Mouse (Mus musculus): ENCODE measurements around the gene Misp.

The Misp gene

DNA sequence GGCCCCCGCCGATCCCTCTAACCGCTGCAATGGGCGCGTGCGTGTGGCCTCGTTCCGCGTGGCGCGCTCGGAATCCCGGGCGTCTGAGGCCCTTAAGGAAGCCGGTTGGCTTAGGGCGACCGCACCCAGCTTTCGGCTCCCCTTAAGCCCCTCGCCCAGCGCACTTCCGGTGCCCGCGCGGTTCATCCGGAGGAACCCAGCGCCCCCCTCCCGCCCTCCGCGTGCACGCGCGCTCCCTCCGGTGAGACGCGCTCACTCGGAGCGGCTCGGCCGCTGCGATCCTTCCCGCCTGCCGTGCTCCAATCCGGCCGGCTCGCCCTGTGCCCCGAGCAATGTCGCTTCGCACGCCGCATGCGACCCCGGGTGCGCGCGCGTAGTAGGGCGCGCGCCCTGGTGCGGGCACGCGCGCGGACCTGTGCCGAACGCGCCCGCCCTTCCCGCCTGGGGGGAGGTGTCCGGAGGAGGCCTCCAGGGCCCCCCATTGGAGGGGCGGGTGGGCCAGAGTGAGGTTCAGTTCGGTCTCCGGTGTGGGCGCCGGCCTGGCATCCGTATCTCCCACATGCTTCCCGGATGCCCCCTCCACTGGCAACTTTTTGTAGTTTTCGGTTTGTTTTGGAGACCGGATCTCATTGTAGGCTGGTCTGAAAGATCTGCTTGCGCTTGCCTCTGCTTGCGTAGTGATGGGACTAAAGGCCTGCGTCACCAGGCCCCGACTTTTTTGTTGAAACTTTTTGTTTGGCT, 34.2 kb downstream of the Misp start:
- ATAC-seq (ENCODE audit: low TSS enrichment): peak; percentile 2; the same call in 1 of the 2 replicates

DNA sequence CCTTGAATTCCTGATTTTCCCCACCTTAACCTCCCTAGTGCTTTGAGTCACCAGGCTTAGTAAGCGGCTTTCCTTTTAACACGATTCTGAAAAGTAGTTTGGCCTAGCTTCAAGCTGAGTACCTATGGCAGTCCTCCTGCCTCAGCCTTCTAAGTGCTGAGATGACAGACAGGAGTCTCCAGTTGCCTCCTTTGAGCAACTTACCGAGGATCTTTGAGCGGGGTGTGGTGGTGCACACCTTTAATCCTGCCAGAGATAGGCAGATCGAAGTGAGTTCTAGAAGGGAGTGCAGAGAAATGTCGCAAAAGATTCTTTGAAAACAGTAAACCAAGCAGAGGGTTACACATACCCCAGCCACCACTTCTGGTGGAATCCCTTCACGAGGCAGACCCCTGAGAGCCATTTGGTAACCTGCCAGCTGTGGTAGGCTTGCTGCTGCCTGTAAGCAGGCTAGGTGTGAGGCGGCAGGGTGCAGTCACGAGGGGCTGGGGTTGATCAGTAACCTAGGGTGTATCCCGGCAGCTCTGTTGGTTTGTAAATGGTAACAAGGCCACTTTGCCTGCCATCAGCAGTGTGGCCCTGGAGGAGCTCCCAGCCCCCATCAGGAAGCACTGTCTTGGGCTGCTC, 34.9 kb downstream of the Misp start:
- ATAC-seq (ENCODE audit: low TSS enrichment): no peak

DNA sequence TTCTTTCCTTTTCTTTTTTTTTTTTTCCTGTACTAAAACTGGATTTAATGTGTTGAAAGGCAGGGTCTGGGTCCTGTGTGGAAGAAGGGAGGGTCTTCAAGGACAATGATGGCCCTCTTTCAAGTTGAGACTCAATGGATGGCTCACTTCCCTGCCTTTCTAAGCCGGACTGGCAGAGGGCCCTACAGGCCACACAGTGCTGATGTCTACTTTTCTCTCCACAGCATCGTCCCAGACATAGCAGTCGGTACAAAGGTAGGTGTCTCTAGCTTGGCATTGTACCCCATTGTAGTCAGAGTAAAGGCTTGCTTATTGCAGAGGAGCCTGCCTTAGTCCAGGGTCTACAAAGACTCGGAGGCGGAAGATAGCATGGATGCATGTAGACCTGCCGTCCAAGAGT, 35.5 kb downstream of the Misp start:
- ATAC-seq (ENCODE audit: low TSS enrichment): no peak

DNA sequence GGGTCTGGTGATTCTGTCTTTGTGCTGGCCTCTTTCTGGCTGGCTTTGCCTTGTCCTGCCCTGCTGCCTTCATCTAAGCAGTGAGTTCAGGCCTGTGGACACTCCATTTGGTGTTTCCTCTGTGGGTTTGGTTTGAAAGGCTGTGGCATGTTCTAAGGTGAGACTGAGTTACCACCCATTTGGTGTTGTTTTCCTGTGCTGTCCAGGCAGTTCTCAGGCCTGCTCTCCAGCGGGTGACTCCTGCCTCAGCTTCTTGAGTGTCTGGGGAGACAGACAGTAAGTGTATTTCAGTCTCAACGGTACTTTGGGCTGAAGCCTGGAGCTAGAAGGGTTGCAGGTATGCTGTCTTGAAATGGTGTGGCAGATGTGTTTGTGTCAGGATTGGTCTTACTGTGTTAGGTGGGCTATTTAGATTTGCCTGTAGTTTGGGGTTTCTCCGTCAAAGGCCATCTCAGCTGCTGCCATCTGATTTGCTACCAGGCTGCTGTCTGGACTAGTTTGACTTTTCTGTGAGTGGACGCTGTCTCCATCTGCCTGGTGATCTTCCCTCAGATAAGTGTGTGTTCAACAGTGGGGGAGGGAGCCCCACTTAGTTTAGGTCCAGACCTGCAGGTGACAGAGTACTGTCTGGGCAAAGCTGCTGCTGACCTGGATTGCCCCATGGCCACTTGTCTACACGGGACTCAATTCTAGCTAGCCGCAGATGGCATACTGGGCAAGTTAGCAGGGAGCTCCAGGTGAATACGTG, 36.1 kb downstream of the Misp start:
- no peak for ATAC-seq (ENCODE audit: low TSS enrichment)

GRCm38 (mm10) chr10:79857452-79857811, 36.6 kb downstream of the Misp start:
- ATAC-seq (ENCODE audit: low TSS enrichment): no peak

DNA sequence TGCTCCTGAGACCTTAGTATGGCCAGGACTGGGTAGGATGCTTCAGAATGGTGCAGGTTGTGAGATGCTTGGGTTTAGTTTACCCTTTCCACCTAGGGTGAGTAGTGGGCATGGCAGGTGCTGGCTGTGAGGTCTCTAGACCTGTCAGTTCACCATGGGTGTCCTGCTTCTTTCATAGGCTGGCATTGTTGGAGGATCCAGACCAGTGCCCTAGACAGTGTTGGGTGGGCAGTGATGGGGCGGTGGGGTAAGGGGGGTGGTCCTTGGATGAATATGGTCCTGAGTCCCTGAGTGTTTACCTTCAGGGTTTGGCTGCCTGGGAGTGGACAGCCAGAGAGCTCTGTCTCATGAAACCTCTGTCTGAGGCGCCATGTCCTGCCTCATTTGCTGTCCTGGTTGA, 37.1 kb downstream of the Misp start:
- ATAC-seq (ENCODE audit: low TSS enrichment): no peak

GRCm38 (mm10) chr10:79858416-79859074, 37.8 kb downstream of the Misp start:
- no peak for ATAC-seq (ENCODE audit: low TSS enrichment)

DNA sequence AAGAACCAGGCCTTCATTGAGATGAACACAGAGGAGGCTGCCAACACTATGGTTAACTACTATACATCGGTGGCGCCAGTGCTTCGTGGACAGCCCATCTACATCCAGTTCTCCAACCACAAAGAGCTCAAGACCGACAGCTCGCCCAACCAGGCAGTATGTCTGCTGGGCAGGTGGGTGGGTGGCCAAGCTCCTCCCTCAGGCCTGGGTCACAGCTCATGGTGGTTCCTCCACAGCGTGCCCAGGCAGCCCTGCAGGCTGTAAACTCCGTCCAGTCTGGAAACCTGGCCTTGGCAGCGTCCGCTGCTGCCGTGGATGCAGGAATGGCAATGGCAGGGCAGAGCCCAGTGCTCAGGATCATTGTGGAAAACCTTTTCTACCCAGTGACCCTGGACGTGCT, 38.3 kb downstream of the Misp start:
- ATAC-seq (ENCODE audit: low TSS enrichment): no peak

DNA sequence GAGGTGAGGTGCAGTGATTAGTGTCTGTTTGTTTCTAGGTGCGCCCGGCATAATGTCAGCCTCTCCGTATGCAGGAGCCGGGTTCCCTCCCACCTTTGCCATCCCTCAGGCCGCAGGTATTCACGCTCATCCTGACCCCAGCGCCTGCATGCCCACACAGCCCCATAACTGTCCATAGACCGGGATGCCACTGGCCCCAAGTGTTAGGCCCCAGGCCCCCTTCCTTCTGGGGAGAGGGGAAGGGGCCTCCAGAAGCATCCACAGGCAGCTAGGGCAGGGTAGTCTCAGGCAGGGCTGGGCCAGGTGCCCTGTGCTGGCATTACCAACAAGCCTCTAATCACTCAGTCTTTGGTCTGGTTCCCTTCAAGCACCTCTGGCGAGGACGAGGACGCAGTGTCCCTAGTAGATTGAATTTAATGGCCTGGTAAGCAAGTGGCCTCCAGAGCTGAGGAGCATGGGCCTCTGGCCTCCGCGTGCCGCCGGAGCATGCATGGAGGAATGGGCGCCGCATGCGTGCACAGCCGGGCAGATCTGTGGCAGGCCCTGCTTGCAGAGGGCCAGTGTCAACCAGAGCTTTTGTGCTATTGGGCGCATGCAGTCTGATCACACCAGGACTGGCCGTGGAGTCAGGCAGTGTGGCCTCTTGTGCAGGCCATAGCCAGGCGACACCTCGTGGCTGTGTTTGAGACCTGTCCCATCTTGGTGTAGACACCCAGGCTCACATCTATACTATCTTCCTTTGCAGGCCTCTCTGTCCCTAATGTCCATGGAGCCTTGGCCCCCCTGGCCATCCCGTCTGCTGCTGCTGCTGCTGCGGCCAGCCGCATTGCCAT, 39.5 kb downstream of the Misp start:
- ATAC-seq (ENCODE audit: low TSS enrichment): no peak

DNA sequence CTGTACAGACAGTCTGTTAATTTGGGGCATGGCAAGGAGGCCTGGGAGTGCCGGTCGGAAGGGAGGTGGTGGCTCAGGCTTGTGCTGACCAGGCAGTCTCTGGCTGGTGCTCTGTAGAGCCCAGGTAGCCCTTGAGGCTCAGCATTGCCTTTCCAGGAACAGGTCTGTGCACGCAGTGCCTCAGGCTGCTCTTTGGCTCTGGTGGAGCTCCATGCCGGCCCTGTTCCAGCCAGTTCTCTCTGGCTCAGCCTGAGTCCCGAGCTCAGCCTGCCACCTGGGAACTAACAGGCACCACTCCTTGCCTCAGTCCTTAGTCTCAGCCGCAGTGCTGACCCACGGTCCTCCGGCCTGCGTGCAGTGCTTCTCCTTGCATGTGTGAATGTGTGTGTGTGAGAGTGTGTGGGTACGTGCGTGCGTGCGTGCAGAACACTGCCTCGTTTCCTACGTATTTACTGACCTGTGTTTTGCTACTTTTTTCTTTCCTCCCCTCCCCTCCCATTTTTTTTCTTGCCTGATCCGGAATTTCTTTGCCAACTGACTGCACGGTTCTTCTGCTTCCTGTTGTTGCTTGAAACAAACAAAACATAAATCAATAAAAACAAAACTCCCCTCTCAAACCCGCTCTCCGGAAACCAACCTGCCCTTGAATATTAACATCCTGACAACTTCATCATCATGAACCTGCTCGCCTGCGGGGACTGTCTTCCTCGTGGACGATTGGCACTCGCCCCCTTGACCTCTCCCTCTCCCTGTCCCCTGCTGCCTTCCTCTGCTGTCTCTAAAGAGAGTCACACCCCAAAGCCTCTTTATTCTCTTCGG, 40.6 kb downstream of the Misp start:
- ATAC-seq (ENCODE audit: low TSS enrichment): no peak

DNA sequence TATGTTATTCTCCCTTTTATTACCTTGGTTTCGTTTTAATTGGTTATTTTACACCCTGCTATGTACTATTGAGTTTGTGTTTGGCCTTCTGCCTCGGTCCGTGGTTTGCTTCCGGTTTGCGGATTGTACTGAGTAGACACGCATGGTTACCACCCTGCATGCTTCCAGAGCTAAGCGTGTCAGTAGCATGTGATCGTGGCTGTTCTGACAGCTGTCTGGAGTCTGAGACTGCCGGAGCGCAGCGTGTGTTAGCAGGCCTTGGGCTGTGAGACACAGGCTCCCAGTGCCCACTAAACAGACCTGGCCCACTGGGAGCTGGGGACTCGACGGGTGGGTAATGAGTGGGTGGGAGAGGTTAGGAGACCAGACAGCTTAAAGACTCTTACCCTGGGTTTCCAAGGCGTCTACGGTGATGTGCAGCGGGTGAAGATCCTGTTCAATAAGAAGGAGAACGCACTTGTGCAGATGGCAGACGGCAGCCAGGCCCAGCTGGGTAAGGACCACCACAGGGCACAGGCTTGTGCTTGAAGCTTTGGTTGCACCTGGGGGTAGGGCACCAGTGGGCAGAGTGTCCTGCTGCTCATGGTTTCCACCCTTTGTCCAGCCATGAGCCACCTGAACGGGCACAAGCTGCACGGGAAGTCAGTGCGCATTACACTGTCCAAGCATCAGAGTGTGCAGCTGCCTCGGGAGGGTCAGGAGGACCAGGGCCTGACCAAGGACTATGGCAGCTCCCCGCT, 41.4 kb downstream of the Misp start:
- ATAC-seq (ENCODE audit: low TSS enrichment): no peak

DNA sequence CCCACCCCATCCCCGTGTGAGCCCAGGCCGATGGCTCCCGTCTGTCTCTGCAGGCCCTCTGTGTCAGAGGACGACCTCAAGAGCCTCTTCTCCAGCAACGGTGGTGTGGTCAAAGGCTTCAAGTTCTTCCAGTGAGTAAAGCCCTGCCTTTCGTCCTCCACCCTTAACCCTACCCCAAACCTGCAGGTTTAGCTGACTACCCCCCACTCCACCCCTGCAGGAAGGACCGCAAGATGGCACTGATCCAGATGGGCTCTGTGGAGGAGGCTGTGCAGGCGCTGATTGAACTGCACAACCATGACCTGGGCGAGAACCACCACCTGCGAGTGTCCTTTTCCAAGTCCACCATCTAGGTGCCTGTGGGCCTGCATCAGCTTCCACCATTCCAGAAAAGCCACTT, 42.1 kb downstream of the Misp start:
- ATAC-seq (ENCODE audit: low TSS enrichment): no peak

GRCm38 (mm10) chr10:79864351-79865188, 43.8 kb downstream of the Misp start:
- peak; percentile 66; the same call in 1 of the 2 replicates for ATAC-seq (ENCODE audit: low TSS enrichment)

DNA sequence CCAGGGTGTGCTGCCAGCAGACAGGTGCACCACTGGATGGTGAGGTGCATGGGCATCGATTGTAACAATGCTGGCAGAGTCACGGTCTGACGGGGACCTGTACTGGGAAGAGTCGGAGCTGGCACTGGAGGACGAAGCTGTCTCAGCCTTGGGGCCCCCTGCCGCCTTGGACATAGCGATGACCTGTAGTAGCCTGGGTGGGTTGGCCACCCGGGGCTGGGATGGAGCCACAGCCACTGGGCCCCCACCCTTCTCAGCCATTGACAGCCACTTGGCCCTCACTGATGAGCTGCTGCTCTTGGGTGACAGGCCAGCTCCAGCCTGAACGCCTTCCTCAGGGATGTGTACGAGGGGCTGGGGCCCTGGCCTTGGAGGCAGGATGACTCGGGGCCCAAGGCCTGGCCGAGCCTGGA, 44.4 kb downstream of the Misp start:
- no peak for ATAC-seq (ENCODE audit: low TSS enrichment)

- no peak for ATAC-seq (ENCODE audit: low TSS enrichment)
Observed at GRCm38 (mm10) chr10:79865801-79866295, 45.1 kb downstream of the Misp start.

GRCm38 (mm10) chr10:79866601-79867000, 45.8 kb downstream of the Misp start:
- ATAC-seq (ENCODE audit: low TSS enrichment): no peak

DNA sequence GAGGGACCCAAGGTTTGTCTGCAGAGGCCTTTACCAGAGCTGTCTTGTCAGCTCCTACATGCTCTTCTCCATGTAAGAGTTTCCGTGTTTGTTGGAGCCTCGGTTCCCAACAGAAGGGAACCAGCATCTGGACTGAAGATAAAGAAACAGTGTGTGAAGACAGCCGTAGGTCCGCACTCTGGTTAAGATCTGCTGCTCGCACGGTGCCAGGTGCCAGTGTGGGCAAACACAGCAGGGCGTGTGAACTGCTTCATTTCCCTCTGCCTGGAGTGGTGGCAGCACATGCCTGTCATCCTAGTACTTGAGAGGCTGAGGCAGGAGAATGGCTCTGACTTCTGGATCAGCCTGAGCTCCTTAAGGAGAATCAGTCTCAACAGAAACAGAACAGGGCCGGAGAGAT, 51.1 kb downstream of the Misp start:
- ATAC-seq (ENCODE audit: low TSS enrichment): peak; percentile 41; the same call in 1 of the 2 replicates

DNA sequence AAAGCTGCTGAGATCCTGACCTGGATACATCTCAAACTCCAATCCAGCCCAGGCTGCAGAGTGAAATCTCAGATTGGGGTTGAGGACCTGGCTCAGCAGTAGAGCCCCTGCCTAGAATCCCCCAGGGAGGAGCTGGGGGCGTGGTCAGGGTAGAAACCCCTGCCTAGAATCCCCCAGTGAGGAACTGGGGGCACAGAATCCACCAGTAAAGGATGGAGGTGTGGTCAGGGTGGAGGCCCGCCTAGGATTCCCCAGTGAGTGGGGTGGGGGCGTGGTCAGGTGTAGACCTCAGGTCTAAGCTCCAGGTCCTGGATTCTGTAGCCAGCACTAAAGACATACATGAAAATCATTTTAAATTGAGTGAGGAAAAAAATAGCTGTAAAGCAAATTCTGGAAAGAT, 52.1 kb downstream of the Misp start:
- no peak for ATAC-seq (ENCODE audit: low TSS enrichment)

- ATAC-seq (ENCODE audit: low TSS enrichment): no peak
Observed at GRCm38 (mm10) chr10:79873313-79873712, 52.5 kb downstream of the Misp start.

Measured in frontal cortex, adult (tissue).